Mouse (Mus musculus) cortical plate, adult 2 months (tissue): Measurements from ENCODE around the gene Ddx28.

Experiments used
- CTCF ChIP-seq: fragments of 200-500 bp; IDR thresholded peaks from 2 replicates; pipeline ENCODE4 v1.5.1; 2011; ENCODE audit warnings: mild to moderate bottlenecking, control low read depth, low read length; ENCODE audit not compliant: insufficient read depth; ENCODE audit errors: extremely low read depth
- POLR2A ChIP-seq: fragments of 200-500 bp; IDR thresholded peaks from 2 replicates; pipeline ENCODE4 v1.6.1; 2011; ENCODE audit warnings: mild to moderate bottlenecking, low read length, control low read depth; ENCODE audit not compliant: insufficient read depth; ENCODE audit errors: extremely low read depth

- TF ChIP-seq CTCF (no peak), POLR2A (no peak)
Observed at GRCm38 (mm10) chr8:106001908-106002307, 9.8 kb downstream of the Ddx28 start.
